In genomic region chr15:98417285-98417684, GRCm38 (mm10) we compare ENCODE assay signal across 18 mouse cellular contexts. TPM values are rescaled to one million over a fixed set of nuclear protein-coding genes. Genes with fewer than 3 reads are reported as not detected.
DNase-seq lines count a peak whose midpoint lies in the region; ATAC-seq and TF ChIP-seq lines count a peak whose summit lies in the region.
"Not testable (repeated sequence)": the region's sequence is repeated elsewhere in the genome, so short reads cannot be mapped to it uniquely, and the experiment has no call there.
"Had no signal": no experiment of that assay in that cellular context is flagged by ENCODE, and none has a peak within 500 bp of the region (broad histone marks: within the 10 kb centered on the region; RNA-seq: fewer than 3 reads in every experiment).

No protein-coding gene starts in this region.

- TF ChIP-seq POLR2A in bone marrow macrophage, adult 2 months (IDR thresholded peaks at IDR 0.05; ENCODE audit: borderline replicate concordance, low read depth, low read length), result not testable (repeated sequence)

- peak; percentile 57 for ATAC-seq in megakaryocyte progenitor cell, adult 5-6 weeks (replicated peaks; ENCODE audit: poor library complexity)

- H3K9me3 ChIP-seq in ES-E14 (ENCODE audit: control insufficient read depth, insufficient read depth, low read depth, low read length); hindbrain, embryonic 10.5 days: not testable (repeated sequence)

- H3K27me3 ChIP-seq in hindbrain, embryonic 10.5 days (ENCODE audit: insufficient read depth, poor library complexity, severe bottlenecking), result not testable (repeated sequence)

- TF ChIP-seq CTCF in bone marrow macrophage, adult 2 months (IDR thresholded peaks at IDR 0.05; ENCODE audit: low read depth, low read length), result peak; percentile 40; the same call in 1 of the 2 replicates
- TF ChIP-seq CTCF in layer of hippocampus, adult 2 months (conservative IDR thresholded peaks at IDR 0.05), result peak; percentile 29; the same call in 1 of the 2 replicates

- in situ Hi-C loops in ES-E14 (cut with MboI; ENCODE audit: low sequenced_read_pairs in 2 of 2, unreplicated experiment in 2 of 2), result not testable (repeated sequence)

- not testable (repeated sequence) for H3K4me1 ChIP-seq in ES-E14 (ENCODE audit: control insufficient read depth in 2 of 2, insufficient read depth in 2 of 2, low read length in 2 of 2, poor library complexity in 1 of 2); bone marrow macrophage, adult 2 months (ENCODE audit: control insufficient read depth, insufficient read depth, low read length); hindbrain, embryonic 10.5 days (replicated peaks)

- H3K4me3 ChIP-seq in ES-E14 (ENCODE audit: insufficient read depth in 1 of 2, low read depth in 1 of 2, low read length in 2 of 2, poor library complexity in 1 of 2, severe bottlenecking in 1 of 2); bone marrow macrophage, adult 2 months (ENCODE audit: insufficient read depth, low read length); hindbrain, embryonic 10.5 days; layer of hippocampus, adult 2 months: not testable (repeated sequence)

- peak; percentile 11 for DNase-seq in ES-E14 (ENCODE audit: low read depth, low spot score)
- peak; percentile 23 for DNase-seq in embryo, embryonic 11 days
- peak; percentile 15 for DNase-seq in hindbrain, embryonic 10.5 days (ENCODE audit: low spot score)
- not testable (repeated sequence) for DNase-seq in layer of hippocampus, adult 2 months (ENCODE audit: low spot score in 2 of 2)
- DNase-seq in testis, postnatal 10 days (ENCODE audit: low spot score), result peak; percentile 46

- H3K9ac ChIP-seq in ES-E14 (ENCODE audit: insufficient read depth, low read depth, low read length, poor library complexity, severe bottlenecking), result not testable (repeated sequence)

- WGBS in hindbrain, embryonic 10.5 days, result 36% methylated on average over 3 of the region's 3 CpGs

- not testable (repeated sequence) for H3K36me3 ChIP-seq in ES-E14 (ENCODE audit: control insufficient read depth, insufficient read depth, low read length, poor library complexity, severe bottlenecking); hindbrain, embryonic 10.5 days

- H3K27ac ChIP-seq in ES-E14 (ENCODE audit: insufficient read depth, low read depth, low read length, poor library complexity, severe bottlenecking); bone marrow macrophage, adult 2 months (ENCODE audit: insufficient read depth, low read depth, low read length); hindbrain, embryonic 10.5 days; layer of hippocampus, adult 2 months: not testable (repeated sequence)

TF ChIP-seq in ES-E14, 5 proteins besides CTCF, POLR2A, EP300 and RAD21:
- peak; percentile 89 for TF ChIP-seq ZNF384 (IDR thresholded peaks at IDR 0.05; ENCODE audit: low read depth, low read length)

RNA-seq across cellular contexts. Expression of gene Olfr282, which starts 13.7 kb away (rescaled TPM):
- total RNA-seq in ES-E14 (2012; rRNA removed), result not detected in 2 replicates
- not detected in 2 replicates for polyA plus RNA-seq in bone marrow macrophage, adult 2 months (2012; ENCODE audit: insufficient read depth, insufficient read length, missing spikeins)
- polyA plus RNA-seq in hindbrain, embryonic 10.5 days (2016; fragmentation: Nextera tagmentation; extraction: Ambion mirVana), result not detected in 2 replicates
- not detected for total RNA-seq in layer of hippocampus, adult 2 months (2021)
- not detected in 2 replicates for total RNA-seq in megakaryocyte progenitor cell, adult 5-6 weeks (2015)
- total RNA-seq in megakaryocyte progenitor cell, adult 5-6 weeks (2017), result not detected in 2 replicates
- total RNA-seq: adrenal gland, adult 18-20 months; gastrocnemius, postnatal 14 days; heart, postnatal 36 days; layer of hippocampus, postnatal 25 days; left cerebral cortex, postnatal 36 days; monocyte, adult 5-6 weeks had no signal
- polyA plus RNA-seq: erythroblast, embryonic 14.5 days; heart, embryonic 10.5 days; intestine, embryonic 14.5 days; liver, embryonic 14.5 days; neural tube, embryonic 15.5 days had no signal

RNA-seq across cellular contexts. Expression of gene Olfr281, which starts 35.1 kb away (rescaled TPM):
- total RNA-seq in ES-E14 (2012; rRNA removed), result not detected in 2 replicates
- not detected in 2 replicates for polyA plus RNA-seq in bone marrow macrophage, adult 2 months (2012; ENCODE audit: insufficient read depth, insufficient read length, missing spikeins)
- not detected in 2 replicates for polyA plus RNA-seq in hindbrain, embryonic 10.5 days (2016; fragmentation: Nextera tagmentation; extraction: Ambion mirVana)
- not detected for total RNA-seq in layer of hippocampus, adult 2 months (2021)
- total RNA-seq in megakaryocyte progenitor cell, adult 5-6 weeks (2015), result not detected in 2 replicates
- not detected in 2 replicates for total RNA-seq in megakaryocyte progenitor cell, adult 5-6 weeks (2017)
- total RNA-seq: adrenal gland, adult 18-20 months; gastrocnemius, postnatal 14 days; heart, postnatal 36 days; layer of hippocampus, postnatal 25 days; left cerebral cortex, postnatal 36 days; monocyte, adult 5-6 weeks had no signal
- polyA plus RNA-seq: heart, embryonic 10.5 days; intestine, embryonic 14.5 days; liver, embryonic 14.5 days; neural tube, embryonic 15.5 days had no signal

RNA-seq across cellular contexts. Expression of gene Olfr283, which starts 36.5 kb away (rescaled TPM):
- total RNA-seq in ES-E14 (2012; rRNA removed), result not detected in 2 replicates
- not detected in 2 replicates for polyA plus RNA-seq in bone marrow macrophage, adult 2 months (2012; ENCODE audit: insufficient read depth, insufficient read length, missing spikeins)
- not detected in 2 replicates for polyA plus RNA-seq in hindbrain, embryonic 10.5 days (2016; fragmentation: Nextera tagmentation; extraction: Ambion mirVana)
- not detected for total RNA-seq in layer of hippocampus, adult 2 months (2021)
- total RNA-seq in megakaryocyte progenitor cell, adult 5-6 weeks (2015), result not detected in 2 replicates
- not detected in 2 replicates for total RNA-seq in megakaryocyte progenitor cell, adult 5-6 weeks (2017)
- total RNA-seq: adrenal gland, adult 18-20 months; gastrocnemius, postnatal 14 days; heart, postnatal 36 days; layer of hippocampus, postnatal 25 days; left cerebral cortex, postnatal 36 days; monocyte, adult 5-6 weeks had no signal
- polyA plus RNA-seq: erythroblast, embryonic 14.5 days; heart, embryonic 10.5 days; intestine, embryonic 14.5 days; liver, embryonic 14.5 days; neural tube, embryonic 15.5 days had no signal

RNA-seq across cellular contexts. Expression of gene OR5BS1P, which starts 52.4 kb away (rescaled TPM):
- not detected in 2 replicates for total RNA-seq in ES-E14 (2012; rRNA removed)
- polyA plus RNA-seq in bone marrow macrophage, adult 2 months (2012; ENCODE audit: insufficient read depth, insufficient read length, missing spikeins), result not detected in 2 replicates
- not detected in 2 replicates for polyA plus RNA-seq in hindbrain, embryonic 10.5 days (2016; fragmentation: Nextera tagmentation; extraction: Ambion mirVana)
- total RNA-seq in layer of hippocampus, adult 2 months (2021), result not detected
- not detected in 2 replicates for total RNA-seq in megakaryocyte progenitor cell, adult 5-6 weeks (2015)
- total RNA-seq in megakaryocyte progenitor cell, adult 5-6 weeks (2017), result not detected in 2 replicates
- total RNA-seq: adrenal gland, adult 18-20 months; gastrocnemius, postnatal 14 days; heart, postnatal 36 days; layer of hippocampus, postnatal 25 days; left cerebral cortex, postnatal 36 days; monocyte, adult 5-6 weeks had no signal
- polyA plus RNA-seq: erythroblast, embryonic 14.5 days; heart, embryonic 10.5 days; intestine, embryonic 14.5 days; liver, embryonic 14.5 days; neural tube, embryonic 15.5 days had no signal
